Mouse (Mus musculus) midbrain, embryonic 10.5 days (tissue): ENCODE results near the gene Zzz3. TPM values are rescaled to one million over a fixed set of nuclear protein-coding genes. Genes with fewer than 3 reads are reported as not detected.

Source experiments
- DNase-seq: peaks from one replicate; pipeline ENCODE4 v3.0.0-alpha.2; 2017; ENCODE audit warnings: low spot score
- H3K27ac ChIP-seq: fragments of 300-500 bp; sonication (generic); replicated peaks from 2 replicates; pipeline ENCODE4 v1.5.1; 2016; ENCODE audit warnings: mild to moderate bottlenecking
- H3K27me3 ChIP-seq: fragments of 300-500 bp; sonication (generic); 2 replicates; pipeline ENCODE4 v1.6.1; 2016; ENCODE audit warnings: low read depth, mild to moderate bottlenecking; ENCODE audit not compliant: poor library complexity, severe bottlenecking
- H3K36me3 ChIP-seq: fragments of 300-500 bp; sonication (generic); 2 replicates; pipeline ENCODE4 v1.6.1; 2016; ENCODE audit warnings: mild to moderate bottlenecking, moderate library complexity
- H3K4me1 ChIP-seq: fragments of 300-500 bp; sonication (generic); 2 replicates; pipeline ENCODE4 v1.6.1; 2016
- H3K4me3 ChIP-seq: fragments of 300-500 bp; sonication (generic); 2 replicates; pipeline ENCODE4 v1.5.1; 2016; ENCODE audit warnings: mild to moderate bottlenecking, moderate library complexity
- H3K9me3 ChIP-seq: fragments of 300-500 bp; sonication (generic); replicated peaks from 2 replicates; pipeline ENCODE4 v1.6.1; 2016; ENCODE audit warnings: mild to moderate bottlenecking
- WGBS: fragments of 180-500 bp; shearing (Covaris S2); methylation state at CpG from one replicate; pipeline ENCODE4 v1.1.7; 2016; 5-methylcytosine and 5-hydroxymethylcytosine counted together
- polyA plus RNA-seq: library from polyadenylated mRNA; unstranded; fragments of >200 nt; fragmentation: Nextera tagmentation; extraction: Ambion mirVana; gene quantifications from 2 replicates; pipeline ENCODE4 v1.2.1, GENCODE M21; 2016

Gene Zzz3
- 53.3 and 54.6 TPM in 2 replicates for polyA plus RNA-seq

DNA sequence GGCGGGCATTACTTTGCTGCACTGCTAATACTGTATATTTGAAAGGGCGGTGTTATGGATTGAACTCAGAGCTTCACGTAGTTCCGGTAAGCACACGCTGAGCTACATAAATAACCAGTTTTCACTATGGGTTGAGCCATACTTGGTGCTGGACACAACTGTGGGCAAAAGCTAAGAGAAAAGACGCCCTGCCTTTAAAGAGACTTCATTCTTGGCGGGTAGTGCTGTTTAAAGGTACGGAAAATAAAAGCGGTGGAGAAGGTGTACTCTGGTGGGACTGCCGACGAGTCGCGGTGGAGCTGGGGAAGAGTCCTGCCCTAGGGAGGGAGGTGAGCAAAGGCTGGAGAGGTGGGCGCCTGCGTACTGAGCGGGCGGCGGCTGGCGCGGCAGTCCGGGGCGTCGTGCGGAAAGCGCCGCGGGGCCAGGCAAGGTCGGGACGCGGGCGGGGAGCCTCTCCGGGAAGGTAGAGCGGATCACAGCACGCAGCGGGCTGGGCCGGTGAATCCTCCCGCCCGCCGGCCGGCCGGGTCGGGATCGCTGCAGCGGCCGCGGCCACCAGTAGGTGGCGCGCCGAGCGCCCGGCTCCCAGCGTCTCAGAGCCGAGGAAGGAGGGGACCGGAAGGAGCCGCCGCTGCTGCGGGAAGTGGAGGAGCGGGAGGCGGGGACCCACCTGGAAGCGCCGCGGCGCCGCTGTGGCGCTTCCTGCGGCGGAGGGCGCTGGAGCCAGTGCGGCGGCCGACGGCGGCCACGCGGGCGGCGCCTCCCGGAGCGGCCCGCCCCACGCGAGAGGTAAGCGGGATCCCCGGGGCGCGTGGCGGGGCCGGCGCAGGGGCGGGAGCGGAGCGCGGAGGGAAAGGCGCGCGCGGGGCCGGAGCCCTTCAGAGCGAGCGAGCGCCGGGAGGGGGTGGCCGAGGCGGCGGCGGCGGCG is at the start of gene Zzz3:
TSS of gene Zzz3 (plus strand) at position 124 of the 928 bp plus-strand sequence.
- Histone ChIP-seq H3K4me3 (peak within 1 kb of the TSS; percentile 84), H3K27me3 (no peaks in the 10 kb centered on the region), H3K36me3 (peaks cover 40% of the 10 kb centered on the region), H3K9me3 (no peaks in the 10 kb centered on the region), H3K4me1 (peaks cover 29% of the 10 kb centered on the region), H3K27ac (peak within 1 kb of the TSS; percentile 99)
- DNase-seq = peak; percentile 92
- 2% methylated on average over 106 of the region's 108 CpGs for WGBS

DNA sequence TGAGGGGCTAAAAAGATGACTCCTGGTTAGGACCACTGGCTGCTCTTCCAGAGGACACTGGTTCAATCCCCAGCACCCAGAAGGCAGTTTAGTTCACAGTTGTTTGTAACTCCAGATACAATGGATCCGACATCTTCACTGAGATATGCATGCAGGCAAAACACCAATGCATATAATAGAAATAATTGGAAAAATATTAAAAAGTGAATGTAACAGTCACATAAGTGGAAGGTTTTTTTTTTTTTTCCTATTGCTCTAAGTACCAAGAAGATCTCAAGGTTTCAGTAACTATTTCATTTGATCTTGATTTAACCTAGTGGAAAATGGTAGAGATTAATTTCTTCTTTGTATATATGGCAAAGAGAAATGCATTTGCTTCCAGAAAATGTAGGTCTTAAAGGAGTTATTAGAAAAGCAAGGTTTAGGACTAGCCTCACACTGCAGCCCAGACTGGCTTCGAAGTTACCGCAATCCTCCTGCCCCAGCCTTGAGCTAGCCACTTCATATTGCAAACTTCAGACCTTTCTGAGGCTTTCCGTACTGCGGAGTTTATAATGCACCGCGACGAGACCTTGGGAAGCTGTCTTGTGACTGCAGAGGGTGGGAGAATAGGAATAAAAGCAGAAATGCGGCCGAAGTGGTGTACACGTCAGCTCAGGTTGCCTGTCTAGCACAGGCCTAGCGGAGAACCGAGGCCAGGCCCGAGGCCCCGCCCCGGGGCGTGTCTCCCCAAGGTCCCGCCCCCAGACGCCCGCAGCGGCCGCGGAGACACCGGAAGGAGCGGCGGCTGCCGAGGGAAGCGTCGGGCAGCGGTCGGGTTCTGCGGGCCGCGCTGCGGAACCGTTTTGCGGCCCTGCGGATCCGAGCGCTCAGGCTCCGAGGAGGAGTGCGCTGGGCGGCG is 49.3 kb upstream of the Zzz3 start, which contains the start of gene Usp33:
TSS of gene Usp33 (plus strand) at position 747 of the 901 bp plus-strand sequence.
- H3K27ac ChIP-seq = peak within 1 kb of the TSS; percentile 89
- H3K9me3 ChIP-seq = no peaks in the 10 kb centered on the region
- 7% methylated on average over 44 of the region's 44 CpGs for WGBS
- H3K27me3 ChIP-seq = no peaks in the 10 kb centered on the region
- H3K4me1 ChIP-seq = peaks cover 26% of the 10 kb centered on the region
- peaks cover 9% of the 10 kb centered on the region; the same call in 1 of the 2 replicates for H3K36me3 ChIP-seq
- H3K4me3 ChIP-seq = peak within 1 kb of the TSS; percentile 76
- DNase-seq = peak; percentile 93

DNA sequence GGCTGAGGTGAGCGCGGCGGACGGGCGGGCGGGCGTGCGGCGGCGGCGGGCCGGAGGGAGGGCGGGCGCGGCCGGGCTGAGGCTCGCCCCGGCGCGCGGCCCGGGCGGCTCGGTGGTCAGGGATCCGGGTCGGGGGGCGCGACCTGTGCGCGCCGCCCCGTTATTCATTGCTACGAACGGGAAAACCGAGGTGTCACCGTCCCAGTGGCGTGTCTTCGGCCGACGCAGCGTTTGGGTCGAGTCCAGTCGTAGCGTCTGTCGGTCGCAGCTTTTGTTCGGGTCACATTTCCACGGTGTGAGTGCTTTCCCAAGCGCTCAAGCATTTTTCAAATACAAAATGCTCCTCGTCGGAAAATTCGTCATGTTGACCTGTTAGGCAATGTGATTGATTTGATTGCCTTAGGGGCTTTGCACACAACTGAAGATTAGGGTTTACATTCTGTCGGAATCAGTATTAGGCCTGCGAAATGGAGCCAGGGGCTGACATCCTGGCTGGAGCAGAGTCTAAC is 48.6 kb upstream of the Zzz3 start:
- H3K27ac ChIP-seq = peak overlapping the region; percentile 89
- H3K36me3 ChIP-seq = peaks cover 9% of the 10 kb centered on the region; the same call in 1 of the 2 replicates
- no peak for DNase-seq
- under 1% methylated on average over 54 of the region's 54 CpGs for WGBS
- peaks cover 33% of the 10 kb centered on the region for H3K4me1 ChIP-seq
- H3K9me3 ChIP-seq = no peaks in the 10 kb centered on the region
- H3K27me3 ChIP-seq = no peaks in the 10 kb centered on the region
- peak overlapping the region; percentile 76 for H3K4me3 ChIP-seq

DNA sequence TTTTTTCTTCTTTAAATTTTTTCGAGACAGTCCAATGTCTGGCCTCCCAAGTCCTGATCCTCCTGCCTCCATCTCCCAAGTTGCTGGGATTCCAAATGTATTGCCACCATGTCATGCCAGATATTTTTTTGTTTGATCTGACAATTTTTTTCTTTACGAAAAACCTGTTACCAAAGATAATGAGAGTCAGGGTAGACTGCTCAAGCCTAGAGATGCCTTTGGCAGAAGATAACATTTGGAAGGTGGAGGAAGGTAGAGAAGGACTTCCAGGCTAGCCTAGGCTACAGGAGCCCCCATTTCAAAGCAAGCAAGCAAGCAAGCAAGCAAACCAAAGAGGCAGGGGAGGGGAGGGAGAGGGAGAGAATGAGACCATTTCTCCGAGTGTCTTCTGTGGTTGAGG is 48.0 kb upstream of the Zzz3 start:
- 54% methylated on average over 3 of the region's 3 CpGs for WGBS
- Histone ChIP-seq H3K9me3 (no peaks in the 10 kb centered on the region), H3K4me3 (peak overlapping the region; percentile 76), H3K27ac (peak overlapping the region; percentile 89; the same call in 1 of the 2 replicates), H3K36me3 (peaks cover 9% of the 10 kb centered on the region; the same call in 1 of the 2 replicates), H3K4me1 (peaks cover 35% of the 10 kb centered on the region), H3K27me3 (no peaks in the 10 kb centered on the region)
- DNase-seq = no peak

DNA sequence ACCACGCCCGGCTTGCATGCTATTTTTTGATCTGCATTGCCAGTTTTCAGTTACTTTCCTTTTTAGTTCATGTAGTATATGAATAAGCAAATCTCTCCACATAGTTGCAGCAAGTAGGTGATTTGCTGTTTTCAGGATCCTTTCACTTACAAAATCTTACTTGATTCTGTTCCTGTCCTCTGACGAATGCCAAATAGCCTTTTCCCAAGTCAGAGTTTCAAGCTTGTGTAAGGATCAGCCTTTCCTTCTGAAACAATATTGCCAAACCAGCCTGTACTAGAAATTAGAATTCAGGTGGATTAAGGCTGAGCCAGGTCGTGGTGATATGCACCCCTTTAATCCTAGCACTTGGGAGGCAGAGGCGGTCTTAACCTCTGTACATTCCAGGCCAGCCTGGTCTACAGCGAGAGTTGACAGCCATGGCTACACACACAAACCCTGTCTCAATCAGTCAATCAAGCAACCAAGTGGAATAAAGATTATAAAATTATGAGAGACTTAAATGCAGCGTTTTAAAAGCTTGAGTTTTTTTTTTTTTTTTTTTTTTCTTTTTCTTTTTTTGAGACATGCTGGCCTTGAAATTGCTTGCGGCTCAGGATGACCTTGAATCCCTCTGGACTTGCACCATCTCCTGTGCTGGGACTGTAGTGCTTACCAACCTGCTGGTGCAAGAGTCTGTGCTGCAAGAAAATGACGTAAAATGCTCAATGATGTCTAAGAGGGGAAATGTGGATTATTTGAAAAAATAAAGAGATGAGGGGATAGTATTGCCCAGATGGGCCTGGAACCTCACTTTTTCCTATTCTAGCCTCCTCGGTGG is 47.1 kb upstream of the Zzz3 start:
- H3K9me3 ChIP-seq = no peaks in the 10 kb centered on the region
- no peak overlapping the region for H3K27ac ChIP-seq
- 90% methylated on average over 10 of the region's 10 CpGs for whole genome bisulfite sequencing
- H3K36me3 ChIP-seq = peaks cover 9% of the 10 kb centered on the region; the same call in 1 of the 2 replicates
- H3K4me3 ChIP-seq = no peak overlapping the region; the same call in 1 of the 2 replicates
- DNase-seq = no peak
- no peaks in the 10 kb centered on the region for H3K27me3 ChIP-seq
- peaks cover 37% of the 10 kb centered on the region for H3K4me1 ChIP-seq

DNA sequence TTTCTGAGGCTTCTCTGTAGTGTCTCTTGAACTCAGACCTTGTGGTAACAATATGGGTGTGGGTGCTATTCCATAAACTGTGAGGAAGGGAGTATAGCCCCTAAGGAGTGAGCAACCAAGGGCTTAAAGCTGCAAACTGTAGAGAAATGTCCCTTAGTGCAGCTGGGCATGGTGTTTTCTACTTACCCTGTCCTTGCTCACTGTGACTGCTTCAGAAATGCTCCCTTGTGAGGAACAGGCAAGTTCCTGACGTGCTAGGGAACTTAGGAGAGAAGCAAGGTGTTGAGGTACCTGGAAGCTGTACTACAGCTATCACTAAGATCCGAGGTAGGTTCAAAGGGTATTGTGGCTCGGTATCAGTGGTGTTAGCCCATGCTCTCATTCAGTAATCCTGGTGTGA is 44.8 kb upstream of the Zzz3 start:
- no peaks in the 10 kb centered on the region for H3K27me3 ChIP-seq
- H3K4me3 ChIP-seq = no peak overlapping the region
- H3K27ac ChIP-seq = no peak overlapping the region
- H3K4me1 ChIP-seq = peaks cover 45% of the 10 kb centered on the region
- H3K9me3 ChIP-seq = no peaks in the 10 kb centered on the region
- H3K36me3 ChIP-seq = peaks cover 9% of the 10 kb centered on the region; the same call in 1 of the 2 replicates
- no peak for DNase-seq
- 86% methylated on average over 3 of the region's 3 CpGs for WGBS

DNA sequence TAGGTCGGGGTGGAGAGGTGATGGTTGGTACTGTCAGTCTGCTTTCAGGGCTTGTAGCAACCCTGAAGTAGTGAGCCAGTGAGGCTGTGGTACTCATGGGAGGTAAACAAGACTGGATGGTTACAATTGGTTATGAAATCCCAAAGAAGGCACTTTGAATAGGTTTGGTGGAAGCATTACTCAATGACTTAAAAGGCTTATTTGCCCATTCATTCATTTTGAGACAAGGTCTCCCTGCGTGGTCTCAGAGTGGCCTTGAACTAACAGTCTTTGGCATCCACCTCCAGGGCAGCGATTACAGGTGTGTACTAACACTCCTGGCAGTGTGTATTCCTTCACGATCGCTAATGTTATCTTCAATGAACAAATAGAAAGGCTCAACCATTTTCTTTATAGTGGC is 44.3 kb upstream of the Zzz3 start:
- Histone ChIP-seq H3K4me1 (peaks cover 48% of the 10 kb centered on the region), H3K4me3 (no peak overlapping the region), H3K9me3 (no peaks in the 10 kb centered on the region), H3K36me3 (peaks cover 9% of the 10 kb centered on the region; the same call in 1 of the 2 replicates), H3K27me3 (no peaks in the 10 kb centered on the region), H3K27ac (no peak overlapping the region)
- WGBS = 89% methylated on average over 5 of the region's 5 CpGs
- DNase-seq = no peak

DNA sequence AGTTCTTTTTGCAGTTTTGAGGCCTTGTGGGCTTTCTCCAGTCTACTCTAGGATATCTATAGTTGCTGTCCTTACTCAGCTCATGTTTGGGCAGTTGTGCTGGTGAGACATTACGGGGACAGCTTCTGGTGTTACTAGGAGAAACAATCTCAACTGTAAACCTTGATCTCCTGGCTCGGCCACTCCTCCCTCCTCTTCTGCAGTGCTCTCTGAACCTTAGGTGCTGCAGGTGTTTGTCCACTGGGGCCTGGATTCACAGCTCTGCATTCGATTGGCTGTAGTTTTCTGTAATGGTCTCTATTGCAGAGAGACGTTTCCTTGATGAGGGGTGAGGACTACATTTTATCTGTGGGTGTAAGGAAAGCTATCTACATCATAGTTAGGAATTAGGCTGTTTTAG is 43.0 kb upstream of the Zzz3 start:
- H3K27ac ChIP-seq = no peak overlapping the region
- H3K36me3 ChIP-seq = peaks cover 11% of the 10 kb centered on the region; the same call in 1 of the 2 replicates
- DNase-seq = no peak
- no peaks in the 10 kb centered on the region for H3K27me3 ChIP-seq
- peaks cover 45% of the 10 kb centered on the region for H3K4me1 ChIP-seq
- 90% methylated on average over 4 of the region's 4 CpGs for WGBS
- no peaks in the 10 kb centered on the region for H3K9me3 ChIP-seq
- H3K4me3 ChIP-seq = no peak overlapping the region

DNA sequence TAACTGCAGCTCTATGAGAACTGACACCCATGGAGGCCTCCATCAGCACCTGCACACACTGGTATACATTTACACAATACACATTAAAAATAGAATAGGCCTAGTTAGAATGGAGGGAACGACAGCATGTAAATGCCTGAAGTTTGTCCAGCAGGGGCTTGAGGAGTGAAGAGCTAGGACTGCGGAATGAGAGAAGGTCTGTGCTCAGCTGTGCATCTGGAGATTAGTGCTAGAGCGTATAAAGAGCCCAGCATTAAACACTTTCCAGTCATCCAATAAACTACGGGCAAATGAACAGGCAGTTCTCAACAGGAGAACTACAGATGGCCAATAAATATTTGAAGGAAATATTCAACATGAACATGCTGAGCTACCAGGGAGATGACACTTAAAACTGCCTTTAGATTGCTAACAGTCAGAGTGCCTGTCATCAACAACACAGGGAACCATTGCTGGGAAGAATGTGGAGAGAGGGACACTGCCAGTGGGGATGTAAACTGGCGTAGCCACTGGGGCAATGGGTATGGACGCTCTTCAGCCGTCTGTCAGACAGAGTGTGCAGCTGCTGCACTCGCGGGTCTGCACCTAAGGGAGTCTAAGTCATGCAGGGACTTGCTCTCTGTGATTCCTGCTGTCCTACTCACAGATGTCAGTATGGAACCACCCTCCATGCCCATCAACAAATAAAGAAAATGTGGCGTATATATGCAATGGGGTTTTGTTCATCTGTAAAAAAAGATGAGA is 41.7 kb upstream of the Zzz3 start:
- 85% methylated on average over 10 of the region's 10 CpGs for WGBS
- H3K9me3 ChIP-seq = no peaks in the 10 kb centered on the region
- H3K27me3 ChIP-seq = no peaks in the 10 kb centered on the region
- H3K27ac ChIP-seq = no peak overlapping the region
- peaks cover 40% of the 10 kb centered on the region for H3K4me1 ChIP-seq
- DNase-seq = no peak
- peaks cover 15% of the 10 kb centered on the region; the same call in 1 of the 2 replicates for H3K36me3 ChIP-seq
- no peak overlapping the region for H3K4me3 ChIP-seq

DNA sequence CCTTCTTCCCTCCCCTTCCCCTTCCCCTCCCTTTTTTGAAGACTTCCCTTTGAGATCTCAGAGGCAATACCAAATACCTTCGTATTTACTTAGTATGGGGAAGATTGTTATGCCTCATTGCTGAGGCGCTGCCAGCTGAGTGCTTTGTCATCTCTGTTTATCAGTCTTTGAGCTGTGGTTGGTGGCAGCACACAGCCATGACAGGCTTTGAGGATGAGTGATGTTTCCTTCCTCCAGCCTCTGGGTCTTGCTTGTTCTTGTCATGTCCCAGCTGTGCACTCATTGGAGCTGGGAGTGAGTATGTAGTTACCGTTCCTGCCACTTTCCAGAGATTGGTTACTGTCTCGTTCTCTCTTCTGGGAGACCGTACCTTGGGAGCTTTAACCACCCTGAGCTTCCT is 39.9 kb upstream of the Zzz3 start:
- Histone ChIP-seq H3K4me3 (no peak overlapping the region), H3K27me3 (no peaks in the 10 kb centered on the region), H3K9me3 (no peaks in the 10 kb centered on the region), H3K4me1 (peaks cover 32% of the 10 kb centered on the region), H3K27ac (no peak overlapping the region), H3K36me3 (peaks cover 22% of the 10 kb centered on the region)
- no peak for DNase-seq
- 71% methylated on average over 5 of the region's 5 CpGs for WGBS

DNA sequence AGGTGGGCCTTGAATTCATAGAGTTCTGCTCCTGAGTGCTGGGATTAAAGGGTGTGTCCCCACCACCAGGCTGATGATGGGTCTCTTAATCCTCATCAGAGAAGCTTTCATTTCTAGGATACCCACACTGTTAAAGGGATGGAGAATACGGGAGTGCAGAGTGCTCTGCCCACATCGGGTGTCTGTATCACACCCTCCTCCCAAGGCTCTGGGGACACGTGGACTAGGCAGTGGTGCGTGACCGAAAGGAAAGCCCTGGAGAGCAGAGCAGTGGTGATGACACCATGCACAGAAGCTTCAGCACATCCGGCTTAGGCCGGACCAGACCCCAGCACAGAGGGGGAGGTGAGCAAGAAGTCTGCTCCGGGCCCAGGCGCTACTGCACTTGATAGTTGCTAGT is 38.5 kb upstream of the Zzz3 start:
- peaks cover 19% of the 10 kb centered on the region for H3K4me1 ChIP-seq
- DNase-seq = no peak
- H3K4me3 ChIP-seq = no peak overlapping the region
- H3K9me3 ChIP-seq = no peaks in the 10 kb centered on the region
- H3K27ac ChIP-seq = no peak overlapping the region
- 78% methylated on average over 9 of the region's 9 CpGs for WGBS
- no peaks in the 10 kb centered on the region for H3K27me3 ChIP-seq
- H3K36me3 ChIP-seq = peaks cover 36% of the 10 kb centered on the region
